Mouse (Mus musculus): ENCODE data around the gene Nfix. TPM values are rescaled to one million over a fixed set of nuclear protein-coding genes. Genes with fewer than 3 reads are reported as not detected.

The Nfix gene
- polyA plus RNA-seq, 1 experiment = 18.2 TPM

DNA sequence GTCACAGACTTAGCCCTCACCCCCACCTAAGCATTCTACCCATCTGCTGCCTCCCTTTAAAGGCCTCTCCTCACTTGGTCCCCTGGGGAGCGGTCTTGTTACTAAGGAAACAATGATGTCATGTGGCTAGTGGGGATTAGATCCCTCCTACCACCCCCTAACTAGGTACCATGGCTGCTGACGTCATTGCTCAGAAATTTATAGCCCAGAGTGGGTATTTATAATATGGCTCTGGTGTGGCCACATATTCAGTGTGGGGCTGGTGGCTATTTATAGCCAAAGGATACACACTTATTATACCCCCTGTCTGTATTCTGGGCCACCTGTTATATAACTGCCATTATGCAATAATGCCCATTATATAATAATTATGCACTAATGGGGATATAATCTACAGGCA, 39.2 kb downstream of the Nfix start:
- Histone ChIP-seq H3K4me3 (ENCODE audit: control insufficient read depth, insufficient read depth, low read length) (no peak overlapping the region), H3K36me3 (ENCODE audit: control insufficient read depth, insufficient read depth, low read length) (no peaks in the 10 kb centered on the region), H3K27me3 (ENCODE audit: control insufficient read depth, insufficient read depth, low read length) (no peaks in the 10 kb centered on the region), H3K27ac (ENCODE audit: control insufficient read depth, insufficient read depth, low read length) (no peak overlapping the region), H3K4me1 (replicated peaks; ENCODE audit: control insufficient read depth, insufficient read depth, low read length) (no peaks in the 10 kb centered on the region; the same call in 1 of the 2 replicates)
- TF ChIP-seq CTCF (IDR thresholded peaks at IDR 0.05; ENCODE audit: borderline replicate concordance, control insufficient read depth, extremely low read depth, insufficient read depth, low read length, poor library complexity) (no peak), POLR2A (IDR thresholded peaks at IDR 0.05; ENCODE audit: control insufficient read depth, extremely low read depth, insufficient read depth, low read length, poor library complexity) (no peak)
- WGBS = 95% methylated on average over 2 of the region's 2 CpGs
- no peak for DNase-seq

- no peak overlapping the region for H3K27ac ChIP-seq (ENCODE audit: control insufficient read depth, insufficient read depth, low read length)
- WGBS = 92% methylated on average over 7 of the region's 7 CpGs
- H3K27me3 ChIP-seq (ENCODE audit: control insufficient read depth, insufficient read depth, low read length) = no peaks in the 10 kb centered on the region
- H3K4me3 ChIP-seq (ENCODE audit: control insufficient read depth, insufficient read depth, low read length) = no peak overlapping the region
- DNase-seq = no peak
- no peaks in the 10 kb centered on the region; the same call in 1 of the 2 replicates for H3K4me1 ChIP-seq (replicated peaks; ENCODE audit: control insufficient read depth, insufficient read depth, low read length)
- no peak for TF ChIP-seq CTCF (IDR thresholded peaks at IDR 0.05; ENCODE audit: borderline replicate concordance, control insufficient read depth, extremely low read depth, insufficient read depth, low read length, poor library complexity)
- no peak for TF ChIP-seq POLR2A (IDR thresholded peaks at IDR 0.05; ENCODE audit: control insufficient read depth, extremely low read depth, insufficient read depth, low read length, poor library complexity)
- no peaks in the 10 kb centered on the region for H3K36me3 ChIP-seq (ENCODE audit: control insufficient read depth, insufficient read depth, low read length)
Measured at GRCm38 (mm10) chr8:84760405-84760805, 39.7 kb downstream of the Nfix start.

GRCm38 (mm10) chr8:84759718-84760117, 40.4 kb downstream of the Nfix start:
- Histone ChIP-seq H3K27me3 (ENCODE audit: control insufficient read depth, insufficient read depth, low read length) (no peaks in the 10 kb centered on the region), H3K4me3 (ENCODE audit: control insufficient read depth, insufficient read depth, low read length) (no peak overlapping the region), H3K27ac (ENCODE audit: control insufficient read depth, insufficient read depth, low read length) (no peak overlapping the region), H3K4me1 (replicated peaks; ENCODE audit: control insufficient read depth, insufficient read depth, low read length) (no peaks in the 10 kb centered on the region; the same call in 1 of the 2 replicates), H3K36me3 (ENCODE audit: control insufficient read depth, insufficient read depth, low read length) (no peaks in the 10 kb centered on the region)
- DNase-seq = no peak
- TF ChIP-seq POLR2A (IDR thresholded peaks at IDR 0.05; ENCODE audit: control insufficient read depth, extremely low read depth, insufficient read depth, low read length, poor library complexity) = no peak
- TF ChIP-seq CTCF (IDR thresholded peaks at IDR 0.05; ENCODE audit: borderline replicate concordance, control insufficient read depth, extremely low read depth, insufficient read depth, low read length, poor library complexity) = no peak
- WGBS = 96% methylated on average over 10 of the region's 10 CpGs

DNA sequence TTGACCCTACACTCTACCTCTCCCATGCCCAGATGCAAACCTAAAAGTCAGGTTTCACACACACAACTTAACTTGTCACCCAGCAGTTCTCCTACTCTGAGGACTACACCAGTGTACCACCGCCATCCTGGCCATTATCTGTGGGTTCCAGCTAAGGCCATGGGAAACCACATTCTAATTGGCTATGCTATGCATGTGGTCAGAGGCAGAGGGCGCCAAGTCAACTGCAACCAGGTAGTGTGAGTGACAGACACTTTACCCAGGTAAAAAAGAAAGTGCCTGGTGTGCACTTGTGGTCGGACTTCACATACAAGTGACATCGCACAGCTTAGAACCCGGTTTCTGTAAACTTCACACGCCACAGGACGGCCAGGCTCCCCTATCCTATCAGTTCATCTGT, 41.0 kb downstream of the Nfix start:
- H3K4me3 ChIP-seq (ENCODE audit: control insufficient read depth, insufficient read depth, low read length) = no peak overlapping the region
- no peak overlapping the region for H3K27ac ChIP-seq (ENCODE audit: control insufficient read depth, insufficient read depth, low read length)
- H3K4me1 ChIP-seq (replicated peaks; ENCODE audit: control insufficient read depth, insufficient read depth, low read length) = no peaks in the 10 kb centered on the region; the same call in 1 of the 2 replicates
- DNase-seq = peak; percentile 22
- 59% methylated on average over 7 of the region's 7 CpGs for whole genome bisulfite sequencing
- H3K36me3 ChIP-seq (ENCODE audit: control insufficient read depth, insufficient read depth, low read length) = no peaks in the 10 kb centered on the region
- TF ChIP-seq CTCF (IDR thresholded peaks at IDR 0.05; ENCODE audit: borderline replicate concordance, control insufficient read depth, extremely low read depth, insufficient read depth, low read length, poor library complexity) = no peak
- TF ChIP-seq POLR2A (IDR thresholded peaks at IDR 0.05; ENCODE audit: control insufficient read depth, extremely low read depth, insufficient read depth, low read length, poor library complexity) = no peak
- no peaks in the 10 kb centered on the region for H3K27me3 ChIP-seq (ENCODE audit: control insufficient read depth, insufficient read depth, low read length)

GRCm38 (mm10) chr8:84758308-84758707, 41.8 kb downstream of the Nfix start:
- H3K27me3 ChIP-seq (ENCODE audit: control insufficient read depth, insufficient read depth, low read length) = no peaks in the 10 kb centered on the region
- no peak overlapping the region for H3K27ac ChIP-seq (ENCODE audit: control insufficient read depth, insufficient read depth, low read length)
- TF ChIP-seq CTCF (IDR thresholded peaks at IDR 0.05; ENCODE audit: borderline replicate concordance, control insufficient read depth, extremely low read depth, insufficient read depth, low read length, poor library complexity) (no peak), POLR2A (IDR thresholded peaks at IDR 0.05; ENCODE audit: control insufficient read depth, extremely low read depth, insufficient read depth, low read length, poor library complexity) (no peak)
- 98% methylated on average over 3 of the region's 3 CpGs for WGBS
- H3K4me3 ChIP-seq (ENCODE audit: control insufficient read depth, insufficient read depth, low read length) = no peak overlapping the region
- DNase-seq = no peak
- no peaks in the 10 kb centered on the region; the same call in 1 of the 2 replicates for H3K4me1 ChIP-seq (replicated peaks; ENCODE audit: control insufficient read depth, insufficient read depth, low read length)
- no peaks in the 10 kb centered on the region for H3K36me3 ChIP-seq (ENCODE audit: control insufficient read depth, insufficient read depth, low read length)

DNA sequence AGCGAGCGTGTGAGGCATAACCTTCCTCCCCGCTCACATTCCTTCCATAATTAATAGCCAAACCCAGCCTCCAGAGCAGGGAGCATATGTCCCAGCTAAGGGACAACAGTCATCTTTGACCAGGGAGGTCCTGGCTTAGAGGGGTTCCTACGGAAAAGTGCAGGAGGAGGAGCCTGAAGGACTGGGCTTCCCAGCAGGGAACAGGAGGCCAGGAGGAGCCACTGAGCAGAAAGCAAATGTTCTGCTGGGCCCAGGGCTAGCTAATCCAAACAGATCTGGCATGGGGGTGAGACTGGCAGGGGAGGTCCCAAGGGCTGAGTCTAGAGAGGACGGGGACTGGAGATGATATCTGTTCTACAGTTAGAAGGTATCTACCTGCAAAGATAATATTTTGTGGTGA, 42.6 kb downstream of the Nfix start:
- DNase-seq = no peak
- Histone ChIP-seq H3K36me3 (ENCODE audit: control insufficient read depth, insufficient read depth, low read length) (no peaks in the 10 kb centered on the region), H3K27ac (ENCODE audit: control insufficient read depth, insufficient read depth, low read length) (no peak overlapping the region), H3K27me3 (ENCODE audit: control insufficient read depth, insufficient read depth, low read length) (no peaks in the 10 kb centered on the region), H3K4me3 (ENCODE audit: control insufficient read depth, insufficient read depth, low read length) (no peak overlapping the region), H3K4me1 (replicated peaks; ENCODE audit: control insufficient read depth, insufficient read depth, low read length) (no peaks in the 10 kb centered on the region; the same call in 1 of the 2 replicates)
- TF ChIP-seq CTCF (IDR thresholded peaks at IDR 0.05; ENCODE audit: borderline replicate concordance, control insufficient read depth, extremely low read depth, insufficient read depth, low read length, poor library complexity) (no peak), POLR2A (IDR thresholded peaks at IDR 0.05; ENCODE audit: control insufficient read depth, extremely low read depth, insufficient read depth, low read length, poor library complexity) (no peak)
- 86% methylated on average over 5 of the region's 5 CpGs for WGBS

All from thymus, adult 2 months (tissue).